Mouse (Mus musculus) hematopoietic stem cell, adult 5-6 weeks (primary cell): ENCODE data around the gene Surf2. TPM values are rescaled to one million over a fixed set of nuclear protein-coding genes. Genes with fewer than 3 reads are reported as not detected.
A peak's percentile ranks its signal among the peaks of the same experiment; 100 is the strongest.

Experiments
- ATAC-seq, 2 experiments: fragments of 125-278 bp in 1 of 2; replicated peaks in 1 of 2; 2 replicates each; pipeline ENCODE4 v1.8.0; 2016 to 2017; ENCODE audit warnings: inconsistent platforms in 2 of 2, mild to moderate bottlenecking in 2 of 2, moderate number of reproducible peaks in 2 of 2, low read depth in 1 of 2, moderate TSS enrichment in 1 of 2; ENCODE audit not compliant: low FRiP score in 2 of 2, poor library complexity in 2 of 2, severe bottlenecking in 2 of 2, insufficient read depth in 1 of 2, low TSS enrichment in 1 of 2
- total RNA-seq: library from RNA; stranded (forward); fragments of 172-1452, 232-1000 nt; gene quantifications from 2 replicates; pipeline ENCODE4 v1.2.3, GENCODE M21; 2017

Surf2 gene
- total RNA-seq, 1 experiment from 2014 or later = 94.2 TPM

DNA sequence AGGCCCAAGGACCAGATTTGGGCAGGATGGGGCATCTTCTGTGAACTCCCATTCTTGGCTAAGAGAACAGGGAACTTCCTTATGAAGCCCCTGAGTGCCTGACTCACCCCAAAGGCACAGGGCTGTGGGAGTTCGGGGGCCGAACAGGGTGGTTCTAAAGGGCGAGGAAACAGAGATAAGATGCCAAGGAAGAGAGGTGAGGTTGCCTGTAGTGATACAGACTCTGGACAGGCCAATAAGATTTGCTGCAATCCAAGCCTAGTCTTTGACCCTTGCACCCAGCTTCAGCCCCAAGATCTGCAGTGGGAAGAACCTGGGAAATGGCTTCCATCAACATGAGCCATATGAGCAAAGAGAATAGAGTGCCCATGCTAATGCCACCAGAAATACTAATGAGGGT, 27.1 kb downstream of the Surf2 start:
- no peak for ATAC-seq

GRCm38 (mm10) chr2:26950411-26950810, 34.2 kb downstream of the Surf2 start:
- ATAC-seq = no peak

DNA sequence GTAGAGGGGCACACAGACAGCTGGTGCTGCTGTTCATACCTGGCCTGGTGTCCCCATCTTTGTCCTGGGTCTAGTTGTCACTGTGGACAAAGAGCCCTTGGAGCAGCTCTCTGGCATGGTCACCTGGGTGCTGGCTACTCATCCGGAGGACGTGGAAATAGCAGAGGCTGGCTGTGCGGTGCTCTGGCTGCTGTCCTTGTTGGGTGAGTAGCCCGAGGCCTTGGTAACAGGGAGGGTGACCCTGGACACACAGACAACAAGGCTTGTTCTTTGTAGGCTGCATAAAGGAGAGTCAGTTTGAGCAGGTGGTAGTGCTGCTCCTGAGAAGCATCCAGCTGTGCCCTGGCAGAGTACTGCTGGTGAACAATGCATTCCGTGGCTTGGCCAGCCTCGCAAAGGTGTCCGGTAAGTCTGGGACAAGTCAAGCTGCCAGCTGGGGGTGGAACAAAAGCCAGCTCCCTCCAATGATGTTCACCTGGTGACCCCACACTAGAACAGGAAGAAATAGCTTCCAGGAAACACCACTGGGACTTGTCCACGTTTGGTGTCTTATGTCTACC, 35.3 kb downstream of the Surf2 start:
- no peak for ATAC-seq

DNA sequence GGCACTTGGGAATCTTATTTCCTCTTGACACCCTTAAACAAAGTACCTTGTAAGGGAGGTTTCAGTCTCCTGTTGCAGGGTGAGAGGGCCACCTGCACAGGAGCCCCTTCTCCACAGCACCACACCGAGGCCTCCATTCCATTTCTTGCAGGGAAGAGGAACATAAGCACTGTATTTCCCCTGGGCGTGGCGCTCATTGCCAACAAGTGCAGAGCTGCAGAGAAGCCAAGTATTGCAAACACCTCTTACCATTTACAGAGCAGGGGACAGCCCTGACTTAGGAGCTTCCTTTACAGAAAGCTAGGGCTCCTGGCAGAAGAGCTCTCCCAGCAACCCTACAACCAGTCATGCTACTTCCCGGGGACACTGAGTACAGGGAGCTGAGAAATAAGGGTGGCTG, 36.0 kb downstream of the Surf2 start:
- ATAC-seq = no peak

GRCm38 (mm10) chr2:26952866-26953265, 36.7 kb downstream of the Surf2 start:
- no peak for ATAC-seq

- no peak for ATAC-seq
Observed at GRCm38 (mm10) chr2:26954735-26955395, 38.7 kb downstream of the Surf2 start.

DNA sequence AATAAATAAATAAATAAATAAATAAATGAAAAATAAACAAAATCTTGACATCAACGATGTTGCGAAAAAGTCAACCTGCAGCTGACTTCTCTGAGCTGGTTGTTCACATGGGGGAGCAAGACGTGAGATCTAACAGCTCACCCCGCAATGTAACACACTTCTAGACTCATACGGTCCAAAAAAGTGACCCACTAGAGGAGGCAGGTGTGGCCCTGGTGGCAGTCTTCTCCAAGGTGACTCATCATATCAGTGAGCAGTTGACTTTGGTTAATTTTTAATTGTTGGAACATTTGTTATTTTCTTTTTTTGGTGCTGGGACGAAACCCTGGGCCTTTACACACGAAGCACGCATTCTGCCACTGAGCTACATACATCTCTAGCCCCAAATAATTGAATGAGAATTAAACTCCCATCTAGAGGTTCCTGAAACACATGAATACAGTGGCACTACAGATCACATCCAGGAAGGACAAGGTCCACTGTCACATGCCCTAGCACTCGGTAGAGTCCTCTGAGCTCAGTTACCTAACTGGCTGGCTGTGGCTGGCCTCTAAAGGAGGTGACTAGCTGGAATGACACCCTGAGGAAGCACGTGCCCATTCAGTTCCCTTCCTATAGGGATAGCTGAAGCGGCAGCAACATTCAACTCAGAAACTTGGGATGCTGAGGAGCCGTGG, 40.8 kb downstream of the Surf2 start:
- ATAC-seq = no peak

DNA sequence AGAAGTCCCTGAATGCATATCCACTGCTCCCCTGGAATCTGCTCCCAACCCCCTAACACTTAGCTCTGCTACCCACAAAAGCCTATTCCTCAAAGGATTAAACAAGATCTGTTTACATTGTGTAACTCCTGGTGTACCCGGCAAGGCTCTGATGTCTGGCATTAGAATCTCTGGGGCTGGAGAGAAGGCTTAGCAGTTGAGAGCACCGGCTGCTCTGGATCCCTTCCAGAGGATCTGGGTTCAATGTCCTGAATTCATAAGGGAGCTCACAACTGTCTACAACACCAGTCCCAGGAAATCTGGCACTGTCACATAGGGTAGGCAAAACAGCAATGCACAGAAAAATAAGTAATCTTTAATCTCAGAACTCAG, 41.3 kb downstream of the Surf2 start:
- no peak for ATAC-seq

DNA sequence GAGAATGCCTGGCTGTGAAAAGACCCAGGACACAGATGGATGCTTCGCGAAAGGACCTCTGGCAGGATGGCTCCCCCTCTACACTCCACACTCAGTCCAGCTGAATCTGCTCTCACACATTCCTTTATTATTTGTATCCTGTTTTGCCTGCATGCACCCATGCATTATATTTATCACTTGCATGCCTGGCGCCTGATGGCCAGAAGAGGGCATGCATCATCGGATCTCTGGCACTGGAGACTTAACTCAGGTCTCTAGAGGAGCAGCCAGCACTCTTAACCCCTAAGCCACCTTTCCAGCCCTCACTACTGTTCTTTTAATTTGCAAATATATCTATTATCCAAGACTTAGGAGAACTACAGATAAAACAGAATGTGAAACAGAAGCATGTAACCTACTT, 44.6 kb downstream of the Surf2 start:
- no peak for ATAC-seq

DNA sequence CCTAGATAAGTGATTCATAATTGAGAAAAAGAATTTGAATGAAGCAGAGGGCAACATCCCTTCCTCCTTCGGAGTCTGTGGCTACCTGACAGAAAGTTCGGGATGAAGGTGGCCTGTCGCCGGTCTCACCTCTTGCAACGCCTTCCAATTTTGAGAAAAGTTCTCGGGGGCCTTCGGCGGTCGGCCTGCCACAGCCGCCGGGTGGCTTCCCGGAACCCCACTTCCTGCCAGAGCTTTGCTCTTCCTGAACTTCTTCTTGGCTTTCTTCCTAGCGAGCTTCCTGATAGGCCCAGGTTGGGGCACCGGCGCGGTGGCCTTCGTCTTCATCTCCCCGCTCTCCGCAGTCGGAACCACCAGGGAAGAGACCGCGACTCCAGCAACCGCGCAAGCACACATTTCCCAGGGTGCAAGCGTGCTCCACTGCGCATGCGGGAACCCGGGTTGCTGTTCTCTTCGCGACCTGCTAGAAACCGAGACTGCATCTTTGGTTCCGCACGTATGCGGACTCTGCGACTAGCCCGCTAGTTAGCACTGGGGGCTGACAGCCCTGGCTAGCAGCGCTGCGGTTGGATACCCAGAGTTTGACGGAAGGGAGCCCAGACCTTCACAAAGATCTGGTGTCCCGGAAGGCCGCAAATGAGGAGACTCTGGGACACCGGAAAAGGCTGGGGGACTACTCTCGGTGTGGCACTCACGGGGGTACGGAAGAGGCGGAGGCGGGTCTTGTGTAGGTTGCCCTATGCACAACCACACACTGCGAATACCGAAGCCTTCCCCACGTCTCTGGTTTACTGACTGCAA, 48.0 kb downstream of the Surf2 start, which contains the start of gene Rexo4:
TSS of gene Rexo4 (minus strand) at position 464 of the 801 bp plus-strand sequence.
- ATAC-seq = peak; percentile 92 to 95

- ATAC-seq = no peak
Observed at GRCm38 (mm10) chr2:26964724-26965370, 48.7 kb downstream of the Surf2 start.

GRCm38 (mm10) chr2:26967262-26967661, 51.1 kb downstream of the Surf2 start:
- no peak for ATAC-seq

Other genes starting within 250 kb of the Surf2 start
- gene Lcn4, start 245.1 kb upstream of the Surf2 start, total RNA-seq = not detected in 2 replicates
- not detected in 2 replicates for gene Abo, start 51.4 kb upstream of the Surf2 start, total RNA-seq
- gene Surf6, start 13.5 kb upstream of the Surf2 start, total RNA-seq = 60.0 and 60.6 TPM in 2 replicates
- gene Med22, start 5.7 kb upstream of the Surf2 start, total RNA-seq = 22.1 and 24.0 TPM in 2 replicates
- 1,682 and 2,482 TPM in 2 replicates for gene Rpl7a, start 5.6 kb upstream of the Surf2 start, total RNA-seq
- gene Surf1, start 163 bp downstream of the Surf2 start, total RNA-seq = 60.8 and 67.5 TPM in 2 replicates
- 54.8 and 64.1 TPM in 2 replicates for gene Surf4, start 17.6 kb downstream of the Surf2 start, total RNA-seq
- gene Stkld1, start 17.7 kb downstream of the Surf2 start, total RNA-seq = not detected in 2 replicates
- gene Rexo4, start 48.0 kb downstream of the Surf2 start, total RNA-seq = 93.1 and 120 TPM in 2 replicates
- gene Adamts13, start 57.0 kb downstream of the Surf2 start, total RNA-seq = not detected in 2 replicates
- gene Cacfd1, start 93.6 kb downstream of the Surf2 start, total RNA-seq = 5.8 and 7.4 TPM in 2 replicates
- gene Slc2a6, start 111.6 kb downstream of the Surf2 start, total RNA-seq = 1.2 and 5.8 TPM in 2 replicates
- not detected in 2 replicates for gene Mymk, start 155.8 kb downstream of the Surf2 start, total RNA-seq
- 2.3 TPM in 1 of 2 replicates, not detected in the other for gene Adamtsl2, start 163.0 kb downstream of the Surf2 start, total RNA-seq
- gene Fam163b, start 226.1 kb downstream of the Surf2 start, total RNA-seq = not detected in 2 replicates
- not detected in 2 replicates for gene Dbh, start 248.9 kb downstream of the Surf2 start, total RNA-seq